7 mouse cellular contexts compared by ENCODE assay signal in genomic region chr8:10006986-10007659, GRCm38 (mm10). TPM values are rescaled to one million over a fixed set of nuclear protein-coding genes. Genes with fewer than 3 reads are reported as not detected.
DNase-seq lines count a peak whose midpoint lies in the region; ATAC-seq lines count a peak whose summit lies in the region.

No protein-coding gene starts in this region.

- H3K4me3 ChIP-seq in embryonic facial prominence, embryonic 13.5 days: peak overlapping the region; percentile 39
- H3K4me3 ChIP-seq in hindbrain, embryonic 11.5 days (ENCODE audit: low read depth, low read length): peak overlapping the region; percentile 39
- H3K4me3 ChIP-seq in megakaryocyte, embryonic 14.5 days (replicated peaks): peak overlapping the region; percentile 88
- peak overlapping the region; percentile 30 for H3K4me3 ChIP-seq in stomach, embryonic 14.5 days (ENCODE audit: low read depth, low read length)

- H3K9me3 ChIP-seq in embryonic facial prominence, embryonic 13.5 days: no peaks in the 10 kb centered on the region
- no peaks in the 10 kb centered on the region for H3K9me3 ChIP-seq in hindbrain, embryonic 11.5 days (ENCODE audit: control insufficient read depth, low read length)
- no peaks in the 10 kb centered on the region for H3K9me3 ChIP-seq in megakaryocyte, embryonic 14.5 days
- H3K9me3 ChIP-seq in stomach, embryonic 14.5 days (ENCODE audit: control insufficient read depth, low read depth, low read length): no peaks in the 10 kb centered on the region

- H3K4me2 ChIP-seq in embryonic facial prominence, embryonic 13.5 days: peak overlapping the region; percentile 74
- peak overlapping the region; percentile 66 for H3K4me2 ChIP-seq in hindbrain, embryonic 11.5 days (replicated peaks; ENCODE audit: low read depth, low read length)
- H3K4me2 ChIP-seq in stomach, embryonic 14.5 days (replicated peaks; ENCODE audit: low read depth, low read length): peak overlapping the region; percentile 73

- peak; percentile 21 for DNase-seq in MN1 (ENCODE audit: low spot score)
- peak; percentile 44 for DNase-seq in adrenal gland, postnatal 25 days
- peak; percentile 73 for DNase-seq in hindbrain, embryonic 11.5 days (ENCODE audit: low spot score)
- DNase-seq in left cerebral cortex, adult 11 months (ENCODE audit: low spot score): peak; percentile 49

- H3K27ac ChIP-seq in embryonic facial prominence, embryonic 13.5 days: no peak overlapping the region
- no peak overlapping the region for H3K27ac ChIP-seq in hindbrain, embryonic 11.5 days (ENCODE audit: low read depth, low read length)
- H3K27ac ChIP-seq in stomach, embryonic 14.5 days (ENCODE audit: low read length): no peak overlapping the region

- H3K27me3 ChIP-seq in embryonic facial prominence, embryonic 13.5 days: peaks cover 21% of the 10 kb centered on the region
- H3K27me3 ChIP-seq in hindbrain, embryonic 11.5 days (ENCODE audit: control insufficient read depth, insufficient read depth, low read length): no peaks in the 10 kb centered on the region
- peaks cover 33% of the 10 kb centered on the region for H3K27me3 ChIP-seq in megakaryocyte, embryonic 14.5 days (replicated peaks)
- H3K27me3 ChIP-seq in stomach, embryonic 14.5 days (ENCODE audit: control insufficient read depth, insufficient read depth, low read length): no peaks in the 10 kb centered on the region

- no peaks in the 10 kb centered on the region for H3K36me3 ChIP-seq in embryonic facial prominence, embryonic 13.5 days
- H3K36me3 ChIP-seq in hindbrain, embryonic 11.5 days (ENCODE audit: control insufficient read depth, insufficient read depth, low read length): no peaks in the 10 kb centered on the region
- no peaks in the 10 kb centered on the region for H3K36me3 ChIP-seq in megakaryocyte, embryonic 14.5 days (replicated peaks; ENCODE audit: low read length)
- H3K36me3 ChIP-seq in stomach, embryonic 14.5 days (ENCODE audit: control insufficient read depth, insufficient read depth, low read length): no peaks in the 10 kb centered on the region

- peaks cover 9% of the 10 kb centered on the region for H3K4me1 ChIP-seq in embryonic facial prominence, embryonic 13.5 days
- 0 out of 2 replicates have a peak, but pooled peaks cover 3% of the 10 kb centered on the region for H3K4me1 ChIP-seq in hindbrain, embryonic 11.5 days (replicated peaks; ENCODE audit: control insufficient read depth, insufficient read depth, low read length)
- peaks cover 16% of the 10 kb centered on the region for H3K4me1 ChIP-seq in megakaryocyte, embryonic 14.5 days
- H3K4me1 ChIP-seq in stomach, embryonic 14.5 days (ENCODE audit: control insufficient read depth, insufficient read depth, low read length): no peaks in the 10 kb centered on the region

- peak overlapping the region; percentile 57 for H3K9ac ChIP-seq in embryonic facial prominence, embryonic 13.5 days
- H3K9ac ChIP-seq in hindbrain, embryonic 11.5 days (ENCODE audit: low read depth, low read length): peak overlapping the region; percentile 43
- 0 out of 2 replicates have a peak overlapping the region, but pooled peaks have one; percentile 28 for H3K9ac ChIP-seq in stomach, embryonic 14.5 days (replicated peaks; ENCODE audit: low read depth, low read length)

- WGBS in embryonic facial prominence, embryonic 13.5 days: 5% methylated on average over 29 of the region's 29 CpGs
- WGBS in hindbrain, embryonic 11.5 days: 4% methylated on average over 29 of the region's 29 CpGs
- 5% methylated on average over 29 of the region's 29 CpGs for WGBS in stomach, embryonic 14.5 days

- ATAC-seq in embryonic facial prominence, embryonic 13.5 days (ENCODE audit: insufficient number of reproducible peaks, insufficient read depth, low FRiP score, low TSS enrichment, low read depth): no peak
- ATAC-seq in hindbrain, embryonic 11.5 days (ENCODE audit: low FRiP score): peak; percentile 64
- peak; percentile 53; the same call in 1 of the 2 replicates for ATAC-seq in stomach, embryonic 14.5 days (ENCODE audit: insufficient number of reproducible peaks, insufficient read depth, low FRiP score, low read depth)

RNA-seq across cellular contexts. Expression of gene Tnfsf13b, which starts 0.9 kb away (rescaled TPM):
- total RNA-seq in adrenal gland, postnatal 25 days (2021): 3.7 and 5.0 TPM in 2 replicates
- polyA plus RNA-seq in embryonic facial prominence, embryonic 13.5 days (2015; fragmentation: Nextera tagmentation; extraction: Ambion mirVana): 0.10 and 0.27 TPM in 2 replicates
- 0.36 and 0.47 TPM in 2 replicates for polyA plus RNA-seq in hindbrain, embryonic 11.5 days (2014; fragmentation: Nextera tagmentation; extraction: Ambion mirVana)
- polyA plus RNA-seq in megakaryocyte, embryonic 14.5 days (2012; ENCODE audit: insufficient read depth, low replicate concordance): 0.35 TPM in 1 of 2 replicates, not detected in the other
- 0.38 and 0.60 TPM in 2 replicates for polyA plus RNA-seq in stomach, embryonic 14.5 days (2014; fragmentation: Nextera tagmentation; extraction: Ambion mirVana)

RNA-seq across cellular contexts. Expression of gene Abhd13, which starts 29.6 kb away (rescaled TPM):
- 23.1 and 23.4 TPM in 2 replicates for total RNA-seq in adrenal gland, postnatal 25 days (2021)
- polyA plus RNA-seq in embryonic facial prominence, embryonic 13.5 days (2015; fragmentation: Nextera tagmentation; extraction: Ambion mirVana): 15.4 and 15.9 TPM in 2 replicates
- polyA plus RNA-seq in hindbrain, embryonic 11.5 days (2014; fragmentation: Nextera tagmentation; extraction: Ambion mirVana): 19.8 and 21.0 TPM in 2 replicates
- 0.43 TPM in 1 of 2 replicates, not detected in the other for polyA plus RNA-seq in megakaryocyte, embryonic 14.5 days (2012; ENCODE audit: insufficient read depth, low replicate concordance)
- polyA plus RNA-seq in stomach, embryonic 14.5 days (2014; fragmentation: Nextera tagmentation; extraction: Ambion mirVana): 21.3 and 23.3 TPM in 2 replicates

RNA-seq across cellular contexts. Expression of gene Lig4, which starts 29.6 kb away (rescaled TPM):
- total RNA-seq in adrenal gland, postnatal 25 days (2021): 8.1 and 8.8 TPM in 2 replicates
- 6.0 and 7.0 TPM in 2 replicates for polyA plus RNA-seq in embryonic facial prominence, embryonic 13.5 days (2015; fragmentation: Nextera tagmentation; extraction: Ambion mirVana)
- 10.6 and 11.4 TPM in 2 replicates for polyA plus RNA-seq in hindbrain, embryonic 11.5 days (2014; fragmentation: Nextera tagmentation; extraction: Ambion mirVana)
- 0.22 TPM in 1 of 2 replicates, not detected in the other for polyA plus RNA-seq in megakaryocyte, embryonic 14.5 days (2012; ENCODE audit: insufficient read depth, low replicate concordance)
- 6.2 and 6.5 TPM in 2 replicates for polyA plus RNA-seq in stomach, embryonic 14.5 days (2014; fragmentation: Nextera tagmentation; extraction: Ambion mirVana)

Comparison
In these comparisons a context has a peak if more than half of its experiments do, and no peak if none do; other contexts are left out.
1. DNase-seq: peak in every context shown above with its lines; median percentile 73 in hindbrain, embryonic 11.5 days; 49 in left cerebral cortex, adult 11 months; 44 in adrenal gland, postnatal 25 days; 21 in MN1.
2. H3K4me3 ChIP-seq: peak in every context shown above with its lines; median percentile 88 in megakaryocyte, embryonic 14.5 days; 39 in embryonic facial prominence, embryonic 13.5 days; 39 in hindbrain, embryonic 11.5 days; 30 in stomach, embryonic 14.5 days.
3. RNA of gene Abhd13, which starts 29.6 kb away (polyA plus RNA-seq): 21.3 to 23.3 TPM in stomach, embryonic 14.5 days, 19.8 to 21.0 TPM in hindbrain, embryonic 11.5 days and 15.4 to 15.9 TPM in embryonic facial prominence, embryonic 13.5 days; 0.43 TPM in megakaryocyte, embryonic 14.5 days; every median in the first group is over 10 times any median in the second.
4. Peak in every context shown above with its lines, with median percentiles within 50 percentile points of each other: H3K4me2 ChIP-seq and H3K9ac ChIP-seq.